Mouse (Mus musculus): ENCODE results near the gene L3mbtl2. TPM values are rescaled to one million over a fixed set of nuclear protein-coding genes. Genes with fewer than 3 reads are reported as not detected.

The L3mbtl2 gene
- polyA plus RNA-seq, 1 experiment from 2014 or later: 21.2 TPM

DNA sequence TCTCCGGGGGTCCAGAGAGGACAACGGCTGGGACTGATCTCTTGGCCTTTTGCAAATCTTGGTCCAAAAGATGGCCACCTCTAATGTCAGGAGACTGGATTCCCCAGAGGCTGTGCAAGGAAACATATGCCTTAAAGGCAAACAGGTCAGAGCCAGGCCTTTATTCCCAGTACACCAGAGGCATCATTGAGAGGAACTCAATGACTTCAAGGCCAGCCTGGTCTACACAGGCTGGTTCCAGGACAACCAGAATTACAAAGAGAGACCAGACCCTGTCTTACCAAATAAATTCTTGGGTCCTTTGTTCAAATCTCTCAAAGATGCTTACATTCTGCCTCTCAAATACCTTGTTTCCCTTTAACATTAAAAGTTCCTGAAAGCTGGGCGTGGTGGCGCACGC lies 58.7 kb downstream of the L3mbtl2 start:
- no peak overlapping the region for H3K4me2 ChIP-seq (ENCODE audit: low read depth, low read length)
- H3K9ac ChIP-seq (ENCODE audit: low read depth, low read length): no peak overlapping the region
- WGBS: 94% methylated on average over 5 of the region's 5 CpGs
- H3K4me3 ChIP-seq (ENCODE audit: low read length): no peak overlapping the region
- peaks cover 15% of the 10 kb centered on the region; the same call in 1 of the 2 replicates for H3K36me3 ChIP-seq (ENCODE audit: control insufficient read depth, insufficient read depth, low read length)
- peaks cover 6% of the 10 kb centered on the region; the same call in 1 of the 2 replicates for H3K4me1 ChIP-seq (ENCODE audit: control insufficient read depth, insufficient read depth, low read length)
- no peaks in the 10 kb centered on the region for H3K27me3 ChIP-seq (replicated peaks; ENCODE audit: control insufficient read depth, insufficient read depth, low read length)
- H3K9me3 ChIP-seq (ENCODE audit: control insufficient read depth, low read length): no peaks in the 10 kb centered on the region
- no peak overlapping the region for H3K27ac ChIP-seq (ENCODE audit: low read length)
- ATAC-seq: no peak

DNA sequence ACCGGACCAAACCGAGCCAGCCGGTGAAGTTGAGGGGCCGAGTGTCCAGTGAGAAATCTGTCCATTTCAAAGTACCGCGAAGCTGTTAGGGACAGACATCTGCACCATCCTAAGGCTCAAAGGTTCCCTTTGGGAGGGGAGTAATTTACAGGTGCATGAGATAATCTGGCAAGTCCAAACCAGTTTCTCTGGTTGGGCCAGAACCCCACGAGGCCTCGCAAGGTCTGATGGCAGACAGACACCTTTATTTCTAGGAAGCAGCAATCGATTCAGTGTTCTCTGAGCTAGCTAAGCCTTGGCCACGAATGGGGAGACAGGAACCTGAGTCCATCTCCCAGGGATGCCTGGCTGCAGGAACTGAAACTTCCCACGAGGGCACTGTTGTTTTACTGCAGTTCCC lies 60.0 kb downstream of the L3mbtl2 start:
- 61% methylated on average over 11 of the region's 11 CpGs for WGBS
- peak overlapping the region; percentile 43 for H3K27ac ChIP-seq (ENCODE audit: low read length)
- H3K27me3 ChIP-seq (replicated peaks; ENCODE audit: control insufficient read depth, insufficient read depth, low read length): no peaks in the 10 kb centered on the region
- H3K9me3 ChIP-seq (ENCODE audit: control insufficient read depth, low read length): no peaks in the 10 kb centered on the region
- H3K9ac ChIP-seq (ENCODE audit: low read depth, low read length): 0 out of 2 replicates have a peak overlapping the region, but pooled peaks have one; percentile 15
- peaks cover 14% of the 10 kb centered on the region; the same call in 1 of the 2 replicates for H3K36me3 ChIP-seq (ENCODE audit: control insufficient read depth, insufficient read depth, low read length)
- peak; percentile 86 for ATAC-seq
- H3K4me1 ChIP-seq (ENCODE audit: control insufficient read depth, insufficient read depth, low read length): peaks cover 18% of the 10 kb centered on the region
- no peak overlapping the region for H3K4me3 ChIP-seq (ENCODE audit: low read length)
- H3K4me2 ChIP-seq (ENCODE audit: low read depth, low read length): peak overlapping the region; percentile 13; the same call in 1 of the 2 replicates

DNA sequence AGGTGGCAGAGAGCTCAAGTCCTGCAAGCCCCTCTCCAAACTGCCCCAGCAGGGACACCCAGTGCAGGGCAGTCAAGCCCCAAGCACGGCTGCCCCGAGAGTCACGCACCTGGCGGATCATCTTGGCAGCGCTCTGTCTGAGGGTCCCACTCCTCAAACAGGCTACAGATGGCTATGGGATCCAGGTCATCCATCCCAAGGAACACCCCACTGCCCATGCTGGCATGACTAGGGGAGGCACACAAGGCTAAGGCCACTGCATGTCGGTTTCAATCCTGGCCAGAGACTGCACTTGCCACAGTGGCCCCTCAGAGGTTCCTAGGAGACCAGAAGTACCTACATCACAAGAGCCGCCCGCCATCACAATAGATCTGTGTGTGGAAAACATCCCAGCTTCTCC lies 62.3 kb downstream of the L3mbtl2 start:
- WGBS: 98% methylated on average over 8 of the region's 8 CpGs
- H3K4me3 ChIP-seq (ENCODE audit: low read length): no peak overlapping the region
- H3K9ac ChIP-seq (ENCODE audit: low read depth, low read length): no peak overlapping the region
- peaks cover 25% of the 10 kb centered on the region for H3K4me1 ChIP-seq (ENCODE audit: control insufficient read depth, insufficient read depth, low read length)
- no peaks in the 10 kb centered on the region for H3K9me3 ChIP-seq (ENCODE audit: control insufficient read depth, low read length)
- peaks cover 10% of the 10 kb centered on the region; the same call in 1 of the 2 replicates for H3K36me3 ChIP-seq (ENCODE audit: control insufficient read depth, insufficient read depth, low read length)
- H3K4me2 ChIP-seq (ENCODE audit: low read depth, low read length): no peak overlapping the region
- no peak overlapping the region for H3K27ac ChIP-seq (ENCODE audit: low read length)
- ATAC-seq: no peak
- no peaks in the 10 kb centered on the region for H3K27me3 ChIP-seq (replicated peaks; ENCODE audit: control insufficient read depth, insufficient read depth, low read length)

DNA sequence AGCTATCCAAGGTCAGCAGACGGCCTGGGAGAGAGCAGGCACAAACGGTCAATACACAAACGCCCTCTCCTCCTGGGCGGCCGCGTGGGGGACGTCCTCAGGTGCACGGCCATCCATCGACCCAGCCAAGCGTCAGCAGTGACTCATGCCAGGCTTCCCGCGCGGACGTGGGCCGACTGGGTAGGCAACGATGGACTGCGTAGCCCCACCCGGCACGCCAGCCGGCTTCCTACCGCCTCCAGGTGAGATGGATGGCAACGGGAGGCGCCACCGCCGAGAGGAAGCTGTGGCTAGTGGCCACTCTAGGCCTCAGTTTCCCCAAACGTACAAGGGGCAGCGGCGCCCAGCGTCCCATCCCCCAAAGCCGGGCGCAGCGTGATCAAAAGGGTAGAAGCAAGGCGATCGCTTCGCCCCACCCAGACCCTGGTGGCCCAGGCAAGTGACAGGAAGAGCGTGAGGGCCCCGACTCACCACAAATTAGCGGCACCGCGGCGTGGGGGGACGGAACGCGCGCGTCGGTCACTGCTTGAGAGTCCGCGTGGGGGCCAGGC lies 65.6 kb downstream of the L3mbtl2 start:
- Histone ChIP-seq H3K9me3 (ENCODE audit: control insufficient read depth, low read length) (no peaks in the 10 kb centered on the region), H3K27ac (ENCODE audit: low read length) (peak overlapping the region; percentile 77), H3K9ac (ENCODE audit: low read depth, low read length) (peak overlapping the region; percentile 89), H3K4me2 (ENCODE audit: low read depth, low read length) (peak overlapping the region; percentile 81), H3K36me3 (ENCODE audit: control insufficient read depth, insufficient read depth, low read length) (no peaks in the 10 kb centered on the region), H3K4me1 (ENCODE audit: control insufficient read depth, insufficient read depth, low read length) (peaks cover 23% of the 10 kb centered on the region), H3K27me3 (replicated peaks; ENCODE audit: control insufficient read depth, insufficient read depth, low read length) (no peaks in the 10 kb centered on the region), H3K4me3 (ENCODE audit: low read length) (peak overlapping the region; percentile 98)
- WGBS: under 1% methylated on average over 49 of the region's 49 CpGs
- ATAC-seq: peak; percentile 60

DNA sequence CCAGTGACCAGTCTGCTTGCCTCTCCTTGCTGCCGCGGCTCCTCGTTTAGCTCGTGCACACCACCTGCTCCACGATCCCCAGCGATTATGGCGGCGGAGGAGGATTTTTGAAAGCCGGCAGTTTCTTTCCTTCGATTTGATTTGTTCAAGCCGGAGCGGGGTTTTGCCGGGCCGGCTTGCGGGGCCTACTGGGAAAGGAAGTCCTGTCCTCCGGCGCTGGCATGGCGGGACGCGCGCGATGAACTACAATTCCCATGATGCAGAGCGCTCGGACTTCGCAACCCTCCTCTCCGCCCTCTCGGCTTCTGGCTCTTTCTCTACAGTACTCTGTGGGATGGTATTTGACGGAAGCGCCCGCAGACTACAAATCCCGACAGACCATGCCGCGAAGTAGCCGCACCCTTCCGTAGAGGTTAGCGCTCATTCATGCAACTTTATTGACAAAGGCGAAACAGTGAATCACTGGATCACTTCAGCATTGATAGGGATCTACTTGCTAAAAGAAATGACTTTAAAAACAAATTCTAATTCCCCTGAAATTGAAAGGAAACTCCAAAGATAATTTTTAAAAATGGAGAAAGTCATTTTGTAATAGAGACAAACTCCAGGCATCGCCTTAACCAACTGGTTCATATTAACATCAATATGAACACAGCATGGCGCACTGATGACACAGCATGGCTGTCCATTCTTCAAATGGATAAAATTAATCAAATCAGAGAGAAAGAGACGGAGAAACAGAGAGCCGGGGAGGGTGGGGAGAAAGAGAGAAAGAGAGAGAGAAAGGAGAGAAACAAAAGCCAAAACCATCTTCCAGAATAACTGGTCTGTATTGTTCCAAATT lies 66.3 kb downstream of the L3mbtl2 start:
- H3K27ac ChIP-seq (ENCODE audit: low read length): peak overlapping the region; percentile 77
- peaks cover 20% of the 10 kb centered on the region for H3K4me1 ChIP-seq (ENCODE audit: control insufficient read depth, insufficient read depth, low read length)
- peak overlapping the region; percentile 81 for H3K4me2 ChIP-seq (ENCODE audit: low read depth, low read length)
- no peaks in the 10 kb centered on the region for H3K9me3 ChIP-seq (ENCODE audit: control insufficient read depth, low read length)
- peak overlapping the region; percentile 89 for H3K9ac ChIP-seq (ENCODE audit: low read depth, low read length)
- peak overlapping the region; percentile 98 for H3K4me3 ChIP-seq (ENCODE audit: low read length)
- peak; percentile 99 for ATAC-seq
- no peaks in the 10 kb centered on the region for H3K27me3 ChIP-seq (replicated peaks; ENCODE audit: control insufficient read depth, insufficient read depth, low read length)
- no peaks in the 10 kb centered on the region for H3K36me3 ChIP-seq (ENCODE audit: control insufficient read depth, insufficient read depth, low read length)
- WGBS: 5% methylated on average over 41 of the region's 41 CpGs

DNA sequence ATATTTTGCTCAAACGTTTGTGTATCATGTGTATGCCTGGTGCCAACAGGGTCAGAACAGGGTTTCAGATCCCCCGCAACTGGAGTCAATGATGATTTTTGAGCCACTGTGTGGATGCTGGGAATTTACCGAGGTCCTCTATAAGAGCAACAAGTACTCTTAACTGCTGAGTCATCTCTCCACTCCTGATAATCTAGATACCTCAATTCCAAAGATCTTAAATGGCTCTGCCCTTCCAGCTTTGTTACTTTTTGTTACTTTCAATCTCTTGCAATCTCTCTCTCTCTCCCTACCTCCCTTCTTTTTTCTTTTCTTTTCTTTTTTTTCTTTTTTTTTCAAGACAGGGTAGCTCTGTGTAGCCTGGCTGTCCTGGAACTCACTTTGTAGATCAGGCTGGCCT lies 71.4 kb downstream of the L3mbtl2 start:
- Histone ChIP-seq H3K9me3 (ENCODE audit: control insufficient read depth, low read length) (no peaks in the 10 kb centered on the region), H3K36me3 (ENCODE audit: control insufficient read depth, insufficient read depth, low read length) (no peaks in the 10 kb centered on the region), H3K4me2 (ENCODE audit: low read depth, low read length) (no peak overlapping the region), H3K27me3 (replicated peaks; ENCODE audit: control insufficient read depth, insufficient read depth, low read length) (no peaks in the 10 kb centered on the region), H3K4me3 (ENCODE audit: low read length) (no peak overlapping the region), H3K4me1 (ENCODE audit: control insufficient read depth, insufficient read depth, low read length) (0 out of 2 replicates have a peak, but pooled peaks cover 2% of the 10 kb centered on the region), H3K27ac (ENCODE audit: low read length) (no peak overlapping the region), H3K9ac (ENCODE audit: low read depth, low read length) (no peak overlapping the region)
- WGBS: 56% methylated on average over 3 of the region's 3 CpGs
- ATAC-seq: no peak

Other genes with a start within 250 kb of the L3mbtl2 start
- 378 and 400 TPM in 2 replicates for gene Rbx1, start 197.6 kb upstream of the L3mbtl2 start, polyA plus RNA-seq (2015; fragmentation: Nextera tagmentation; extraction: Ambion mirVana)
- 9.9 and 13.1 TPM in 2 replicates for gene Ep300, start 78.5 kb upstream of the L3mbtl2 start, polyA plus RNA-seq (2015; fragmentation: Nextera tagmentation; extraction: Ambion mirVana)
- gene Chadl, start 33.4 kb downstream of the L3mbtl2 start, polyA plus RNA-seq (2015; fragmentation: Nextera tagmentation; extraction: Ambion mirVana): 1.7 and 2.2 TPM in 2 replicates
- 11.7 and 12.0 TPM in 2 replicates for gene Zc3h7b, start 81.2 kb downstream of the L3mbtl2 start, polyA plus RNA-seq (2015; fragmentation: Nextera tagmentation; extraction: Ambion mirVana)
- gene Rangap1, start 81.6 kb downstream of the L3mbtl2 start, polyA plus RNA-seq (2015; fragmentation: Nextera tagmentation; extraction: Ambion mirVana): 81.1 and 90.4 TPM in 2 replicates
- 12.5 and 14.5 TPM in 2 replicates for gene Tef, start 138.5 kb downstream of the L3mbtl2 start, polyA plus RNA-seq (2015; fragmentation: Nextera tagmentation; extraction: Ambion mirVana)
- gene Tob2, start 194.9 kb downstream of the L3mbtl2 start, polyA plus RNA-seq (2015; fragmentation: Nextera tagmentation; extraction: Ambion mirVana): 25.3 and 28.6 TPM in 2 replicates
- 119 and 122 TPM in 2 replicates for gene Phf5a, start 208.0 kb downstream of the L3mbtl2 start, polyA plus RNA-seq (2015; fragmentation: Nextera tagmentation; extraction: Ambion mirVana)
- gene Aco2, start 208.4 kb downstream of the L3mbtl2 start, polyA plus RNA-seq (2015; fragmentation: Nextera tagmentation; extraction: Ambion mirVana): 288 and 307 TPM in 2 replicates

Data from intestine, embryonic 16.5 days (tissue).